Mouse (Mus musculus) liver, postnatal 0 days (tissue): ENCODE results near the gene Rpl18. TPM values are rescaled to one million over a fixed set of nuclear protein-coding genes. Genes with fewer than 3 reads are reported as not detected.

ENCODE experiments used
- ATAC-seq: fragments of 200-750 bp; cut with Nextera tagmentation; 2 replicates; pipeline ENCODE4 v1.8.0; 2017; ENCODE audit warnings: mild to moderate bottlenecking, moderate library complexity
- DNase-seq: peaks from one replicate; pipeline ENCODE4 v3.0.0-alpha.2; 2016
- H3K27ac ChIP-seq: fragments of 300-500 bp; sonication (generic); 2 replicates; pipeline ENCODE4 v1.5.1; 2014; ENCODE audit warnings: antibody characterized with exemption, moderate library complexity, mild to moderate bottlenecking, low read depth
- H3K27me3 ChIP-seq: fragments of 300-500 bp; sonication (generic); 2 replicates; pipeline ENCODE4 v1.6.1; 2014; ENCODE audit warnings: low read length, control low read depth, mixed read lengths; ENCODE audit not compliant: insufficient read depth
- H3K36me3 ChIP-seq: fragments of 300-500 bp; sonication (generic); replicated peaks from 2 replicates; pipeline ENCODE4 v1.6.1; 2014; ENCODE audit warnings: mild to moderate bottlenecking, control low read depth, low read length, moderate library complexity, mixed read lengths; ENCODE audit not compliant: insufficient read depth
- H3K4me1 ChIP-seq: fragments of 300-500 bp; sonication (generic); 2 replicates; pipeline ENCODE4 v1.6.1; 2014; ENCODE audit warnings: antibody characterized with exemption, mild to moderate bottlenecking, control low read depth; ENCODE audit not compliant: insufficient read depth
- H3K4me2 ChIP-seq: fragments of 300-500 bp; sonication (generic); 2 replicates; pipeline ENCODE4 v1.6.1; 2014; ENCODE audit warnings: low read depth, mild to moderate bottlenecking, low read length, moderate library complexity, mixed read lengths
- H3K4me3 ChIP-seq: fragments of 300-500 bp; sonication (generic); 2 replicates; pipeline ENCODE4 v1.5.1; 2014; ENCODE audit warnings: low read depth, low read length
- H3K9ac ChIP-seq: fragments of 300-500 bp; sonication (generic); replicated peaks from 2 replicates; pipeline ENCODE4 v1.6.1; 2014; ENCODE audit warnings: mild to moderate bottlenecking, moderate library complexity
- H3K9me3 ChIP-seq: fragments of 300-500 bp; sonication (generic); 2 replicates; pipeline ENCODE4 v1.6.1; 2016; ENCODE audit warnings: mild to moderate bottlenecking, control low read depth, low read length, mixed read lengths
- CTCF ChIP-seq: sonication (generic); IDR thresholded peaks from 2 replicates; pipeline ENCODE4 v1.5.1; 2016; ENCODE audit warnings: antibody characterized with exemption, low read depth
- EP300 ChIP-seq: IDR thresholded peaks from 2 replicates; pipeline ENCODE4 v1.6.1; 2016; ENCODE audit warnings: antibody characterized with exemption, low read depth, mild to moderate bottlenecking
- WGBS: fragments of 180-500 bp; shearing (Covaris S2); extraction: QIAGEN DNeasy Blood & Tissue Kit; methylation state at CpG from one replicate; pipeline ENCODE4 v1.1.7; 2014; ENCODE audit not compliant: insufficient replicate concordance; 5-methylcytosine and 5-hydroxymethylcytosine counted together
- polyA plus RNA-seq: library from polyadenylated mRNA; unstranded; fragments of >200 nt; fragmentation: Nextera tagmentation; extraction: Ambion mirVana; gene quantifications from 2 replicates; pipeline ENCODE4 v1.2.1, GENCODE M21; 2015

The Rpl18 gene
- polyA plus RNA-seq, 1 experiment from 2014 or later, result 494 TPM

DNA sequence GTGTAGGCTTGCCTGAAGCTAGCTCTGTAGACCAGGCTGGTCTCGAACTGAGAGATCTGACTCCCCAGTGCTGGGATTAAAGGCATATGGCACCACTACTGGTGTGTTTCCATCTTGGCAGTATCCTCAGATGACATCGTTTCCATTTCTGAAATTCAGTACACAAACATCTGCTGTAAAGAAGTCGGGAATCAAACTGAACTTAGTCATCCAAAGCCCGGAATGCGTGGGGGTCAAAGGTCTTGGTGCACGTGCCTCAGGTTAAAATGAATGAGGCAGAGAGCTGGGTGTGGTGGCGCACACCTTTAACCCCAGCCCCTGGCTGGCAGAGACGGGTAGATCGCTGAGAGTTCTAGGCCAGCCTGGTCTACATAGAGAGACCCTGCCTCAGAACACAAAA is 34.9 kb downstream of the Rpl18 start:
- H3K9ac ChIP-seq, result no peak overlapping the region
- H3K36me3 ChIP-seq, result no peaks in the 10 kb centered on the region
- no peaks in the 10 kb centered on the region for H3K27me3 ChIP-seq
- H3K4me1 ChIP-seq, result no peaks in the 10 kb centered on the region
- no peaks in the 10 kb centered on the region; the same call in 1 of the 2 replicates for H3K9me3 ChIP-seq
- WGBS, result 61% methylated on average over 9 of the region's 9 CpGs
- TF ChIP-seq EP300 (no peak), CTCF (no peak)
- no peak overlapping the region for H3K4me2 ChIP-seq
- no peak overlapping the region for H3K27ac ChIP-seq
- H3K4me3 ChIP-seq, result no peak overlapping the region
- no peak for ATAC-seq
- DNase-seq, result no peak

DNA sequence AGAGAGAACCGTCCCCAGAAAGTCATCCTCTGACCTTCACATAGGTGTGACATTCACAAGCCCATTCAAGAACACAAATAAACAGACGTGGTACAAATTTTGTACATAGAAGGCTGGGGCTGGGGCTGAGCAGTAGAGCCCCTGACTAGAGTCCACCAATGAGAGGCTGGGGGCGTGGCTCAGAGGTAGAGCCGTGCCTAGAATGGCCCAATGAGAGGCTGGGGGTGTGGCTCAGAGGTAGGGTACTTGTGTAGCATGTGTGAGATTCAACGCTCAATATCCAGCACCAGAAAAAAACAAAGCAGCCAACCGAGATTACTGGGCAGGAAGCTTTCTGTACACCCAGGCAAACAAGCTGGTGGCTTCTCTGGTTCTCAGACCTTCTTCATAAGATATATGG is 40.4 kb downstream of the Rpl18 start:
- DNase-seq (no peak), ATAC-seq (no peak)
- no peak overlapping the region for H3K9ac ChIP-seq
- H3K4me3 ChIP-seq, result no peak overlapping the region
- 58% methylated on average over 6 of the region's 6 CpGs for WGBS
- H3K4me1 ChIP-seq, result no peaks in the 10 kb centered on the region
- H3K36me3 ChIP-seq, result no peaks in the 10 kb centered on the region
- TF ChIP-seq EP300, result no peak
- no peak overlapping the region for H3K4me2 ChIP-seq
- H3K27ac ChIP-seq, result no peak overlapping the region
- H3K9me3 ChIP-seq, result no peaks in the 10 kb centered on the region
- peaks cover 20% of the 10 kb centered on the region for H3K27me3 ChIP-seq

DNA sequence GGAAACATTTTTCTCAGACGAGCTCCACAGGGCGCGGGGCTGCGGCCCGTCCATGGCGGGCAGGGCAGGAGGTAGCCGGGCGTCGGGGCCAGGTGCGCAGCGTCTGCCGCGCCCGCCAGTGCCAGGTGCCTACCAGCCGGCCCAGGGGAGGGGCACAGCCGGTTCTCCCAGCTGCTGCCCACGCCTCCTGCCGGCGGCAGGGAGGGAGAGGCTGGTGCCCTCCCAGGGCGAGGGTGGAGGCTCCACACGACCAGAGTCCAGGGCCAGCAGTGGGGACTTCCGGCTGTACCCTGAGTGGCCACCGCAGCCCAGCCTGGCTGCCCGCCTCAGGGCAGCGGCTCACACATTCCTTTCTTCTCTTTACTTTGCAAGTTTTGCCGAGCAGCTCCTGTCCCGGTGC is 44.1 kb downstream of the Rpl18 start:
- H3K36me3 ChIP-seq, result no peaks in the 10 kb centered on the region
- no peak overlapping the region for H3K27ac ChIP-seq
- H3K4me3 ChIP-seq, result no peak overlapping the region
- peak overlapping the region; percentile 26; the same call in 1 of the 2 replicates for H3K4me2 ChIP-seq
- TF ChIP-seq CTCF (no peak), EP300 (no peak)
- no peak overlapping the region for H3K9ac ChIP-seq
- H3K4me1 ChIP-seq, result no peaks in the 10 kb centered on the region
- ATAC-seq (peak; percentile 71), DNase-seq (no peak)
- 13% methylated on average over 26 of the region's 27 CpGs for WGBS
- no peaks in the 10 kb centered on the region for H3K9me3 ChIP-seq
- peaks cover 20% of the 10 kb centered on the region for H3K27me3 ChIP-seq

DNA sequence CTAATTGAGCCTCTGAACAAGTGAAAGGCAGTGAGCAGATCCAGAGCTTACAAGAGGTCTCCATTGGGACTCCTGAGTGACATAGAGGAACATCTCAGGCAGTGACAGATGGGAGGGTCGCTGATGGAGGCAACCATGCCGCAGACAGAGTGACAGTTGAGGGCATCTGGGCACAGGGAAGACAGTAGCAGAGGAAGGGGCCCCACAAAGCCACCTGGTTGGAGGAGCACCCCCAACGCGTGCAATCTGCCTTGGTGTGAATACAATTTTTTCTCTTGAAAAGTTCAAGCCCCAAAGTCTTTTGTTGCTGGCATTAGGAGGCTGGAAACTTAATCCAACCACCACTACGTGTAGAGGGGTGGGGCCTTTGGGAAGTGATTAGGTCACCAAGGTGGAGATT is 44.9 kb downstream of the Rpl18 start:
- 65% methylated on average over 5 of the region's 5 CpGs for WGBS
- no peak for DNase-seq
- Histone ChIP-seq H3K4me3 (no peak overlapping the region), H3K27me3 (peaks cover 20% of the 10 kb centered on the region), H3K9me3 (no peaks in the 10 kb centered on the region), H3K9ac (no peak overlapping the region), H3K4me2 (no peak overlapping the region), H3K4me1 (no peaks in the 10 kb centered on the region), H3K27ac (no peak overlapping the region), H3K36me3 (no peaks in the 10 kb centered on the region)
- no peak for TF ChIP-seq CTCF
- TF ChIP-seq EP300, result no peak
- no peak for ATAC-seq

DNA sequence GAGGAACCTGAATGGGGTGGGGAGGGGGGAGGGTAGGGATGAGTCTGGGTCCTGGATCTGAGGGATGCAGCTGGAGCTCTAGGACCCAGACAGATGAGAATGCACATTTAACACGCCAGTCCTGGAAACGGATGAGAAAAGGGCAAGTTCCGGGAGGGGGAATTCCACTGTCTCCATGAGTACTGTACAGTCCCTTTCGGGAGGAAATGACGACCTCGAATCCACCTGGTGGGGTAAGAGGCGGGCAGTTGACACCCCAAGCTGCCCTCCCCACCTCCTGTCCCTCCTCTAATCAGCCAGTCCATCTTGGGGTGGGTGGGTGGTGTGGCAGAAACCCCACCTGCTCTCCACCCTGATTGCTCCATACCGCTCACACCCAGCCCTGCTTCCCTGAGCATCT is 50.7 kb downstream of the Rpl18 start:
- H3K27ac ChIP-seq, result no peak overlapping the region
- peak; percentile 5; the same call in 1 of the 2 replicates for ATAC-seq
- DNase-seq, result no peak
- H3K36me3 ChIP-seq, result no peaks in the 10 kb centered on the region
- no peaks in the 10 kb centered on the region for H3K4me1 ChIP-seq
- H3K9me3 ChIP-seq, result no peaks in the 10 kb centered on the region
- H3K4me2 ChIP-seq, result no peak overlapping the region
- H3K9ac ChIP-seq, result no peak overlapping the region
- H3K4me3 ChIP-seq, result no peak overlapping the region
- no peak for TF ChIP-seq CTCF
- TF ChIP-seq EP300, result no peak
- no peaks in the 10 kb centered on the region for H3K27me3 ChIP-seq
- 51% methylated on average over 8 of the region's 8 CpGs for whole genome bisulfite sequencing

DNA sequence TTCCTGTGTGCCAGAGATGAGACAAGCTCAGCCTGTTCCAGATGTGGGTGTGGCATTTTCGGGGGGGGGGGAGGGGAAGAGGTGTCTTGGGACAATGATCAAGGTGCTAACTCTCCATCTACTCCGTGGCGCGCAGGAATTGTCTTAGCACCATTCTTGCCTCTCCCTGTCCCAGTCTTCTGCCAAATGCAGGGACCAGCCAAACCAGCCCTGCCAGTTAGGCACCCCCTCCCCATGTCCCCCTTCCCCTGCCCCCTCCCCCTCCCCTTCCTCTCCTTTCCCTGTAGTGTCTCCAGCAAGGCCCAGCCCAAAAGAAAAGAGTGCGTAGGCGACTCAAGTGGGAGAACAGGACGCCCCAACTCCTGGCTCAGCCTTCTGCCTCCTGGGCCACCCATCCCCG is 51.5 kb downstream of the Rpl18 start:
- no peak overlapping the region for H3K9ac ChIP-seq
- no peak for TF ChIP-seq EP300
- TF ChIP-seq CTCF, result no peak
- DNase-seq (no peak), ATAC-seq (no peak)
- no peak overlapping the region for H3K4me3 ChIP-seq
- H3K9me3 ChIP-seq, result no peaks in the 10 kb centered on the region
- no peaks in the 10 kb centered on the region for H3K4me1 ChIP-seq
- WGBS, result 55% methylated on average over 8 of the region's 8 CpGs
- no peak overlapping the region for H3K4me2 ChIP-seq
- no peaks in the 10 kb centered on the region for H3K27me3 ChIP-seq
- H3K36me3 ChIP-seq, result no peaks in the 10 kb centered on the region
- H3K27ac ChIP-seq, result no peak overlapping the region

DNA sequence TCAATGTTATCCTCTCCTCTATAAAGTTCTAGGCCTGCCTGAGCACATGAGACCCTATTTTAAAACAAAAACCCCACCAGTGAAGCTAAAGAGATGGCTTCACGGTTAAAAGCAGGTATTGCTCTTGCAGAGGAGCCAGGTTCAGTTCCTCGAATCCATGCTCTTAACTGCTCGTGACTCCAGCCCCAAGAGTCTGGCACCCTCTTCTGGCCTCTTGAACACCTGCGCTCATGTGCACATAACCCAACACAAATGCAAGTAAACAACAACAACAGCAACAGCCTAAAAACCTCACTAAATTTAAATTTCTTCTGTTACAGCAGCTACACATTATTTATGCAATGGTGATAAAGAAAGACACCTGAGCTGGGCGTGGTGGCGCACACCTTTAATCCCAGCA is 52.2 kb downstream of the Rpl18 start:
- Histone ChIP-seq H3K9me3 (no peaks in the 10 kb centered on the region), H3K4me3 (no peak overlapping the region), H3K4me1 (no peaks in the 10 kb centered on the region), H3K4me2 (no peak overlapping the region), H3K27ac (no peak overlapping the region), H3K27me3 (no peaks in the 10 kb centered on the region), H3K36me3 (no peaks in the 10 kb centered on the region), H3K9ac (no peak overlapping the region)
- 87% methylated on average over 6 of the region's 6 CpGs for WGBS
- DNase-seq, result no peak
- ATAC-seq, result no peak
- no peak for TF ChIP-seq CTCF
- no peak for TF ChIP-seq EP300

Other genes with a start within 250 kb of the Rpl18 start
- gene Bax, start 248.6 kb upstream of the Rpl18 start, polyA plus RNA-seq, result 59.6 and 60.8 TPM in 2 replicates
- gene Tulp2, start 233.6 kb upstream of the Rpl18 start, polyA plus RNA-seq, result 0.22 and 0.30 TPM in 2 replicates
- 0.15 and 0.33 TPM in 2 replicates for gene Gm45808, start 228.6 kb upstream of the Rpl18 start, polyA plus RNA-seq
- 8.4 and 9.5 TPM in 2 replicates for gene Dhdh, start 226.7 kb upstream of the Rpl18 start, polyA plus RNA-seq
- 91.5 and 103 TPM in 2 replicates for gene Nucb1, start 205.1 kb upstream of the Rpl18 start, polyA plus RNA-seq
- gene Ppp1r15a, start 189.2 kb upstream of the Rpl18 start, polyA plus RNA-seq, result 104 and 113 TPM in 2 replicates
- gene Plekha4, start 189.1 kb upstream of the Rpl18 start, polyA plus RNA-seq, result 0.51 and 0.91 TPM in 2 replicates
- 0.24 and 0.62 TPM in 2 replicates for gene Hsd17b14, start 160.6 kb upstream of the Rpl18 start, polyA plus RNA-seq
- gene Bcat2, start 145.3 kb upstream of the Rpl18 start, polyA plus RNA-seq, result 32.3 and 38.9 TPM in 2 replicates
- 7.6 and 7.8 TPM in 2 replicates for gene Fgf21, start 100.0 kb upstream of the Rpl18 start, polyA plus RNA-seq
- 0.56 TPM in 1 of 2 replicates, not detected in the other for gene Fut1, start 98.2 kb upstream of the Rpl18 start, polyA plus RNA-seq
- 0.09 TPM in 1 of 2 replicates, not detected in the other for gene Izumo1, start 93.6 kb upstream of the Rpl18 start, polyA plus RNA-seq
- gene Rasip1, start 88.0 kb upstream of the Rpl18 start, polyA plus RNA-seq, result 3.4 and 3.6 TPM in 2 replicates
- 0.31 and 0.54 TPM in 2 replicates for gene Mamstr, start 75.5 kb upstream of the Rpl18 start, polyA plus RNA-seq
- not detected in 2 replicates for gene Fut2, start 49.1 kb upstream of the Rpl18 start, polyA plus RNA-seq
- gene Ntn5, start 31.4 kb upstream of the Rpl18 start, polyA plus RNA-seq, result 0.07 TPM in 1 of 2 replicates, not detected in the other
- 0.04 TPM in 1 of 2 replicates, not detected in the other for gene Sec1, start 21.1 kb upstream of the Rpl18 start, polyA plus RNA-seq
- 0.14 and 0.15 TPM in 2 replicates for gene Car11, start 15.6 kb upstream of the Rpl18 start, polyA plus RNA-seq
- gene Dbp, start 10.4 kb upstream of the Rpl18 start, polyA plus RNA-seq, result 3.6 and 5.2 TPM in 2 replicates
- 15.5 and 17.3 TPM in 2 replicates for gene Sphk2, start 2.5 kb downstream of the Rpl18 start, polyA plus RNA-seq
- gene Fam83e, start 5.8 kb downstream of the Rpl18 start, polyA plus RNA-seq, result 0.13 TPM in 1 of 2 replicates, not detected in the other
- not detected in 2 replicates for gene Spaca4, start 10.4 kb downstream of the Rpl18 start, polyA plus RNA-seq
- not detected in 2 replicates for gene Lmtk3, start 68.3 kb downstream of the Rpl18 start, polyA plus RNA-seq
- gene Sult2b1, start 69.2 kb downstream of the Rpl18 start, polyA plus RNA-seq, result 0.26 and 0.38 TPM in 2 replicates
- gene Cyth2, start 99.1 kb downstream of the Rpl18 start, polyA plus RNA-seq, result 21.4 and 24.2 TPM in 2 replicates
- 0.11 and 0.32 TPM in 2 replicates for gene Kcnj14, start 109.3 kb downstream of the Rpl18 start, polyA plus RNA-seq
- gene Grwd1, start 115.5 kb downstream of the Rpl18 start, polyA plus RNA-seq, result 18.3 and 19.3 TPM in 2 replicates
- 33.9 and 37.3 TPM in 2 replicates for gene Kdelr1, start 157.3 kb downstream of the Rpl18 start, polyA plus RNA-seq
- 0.02 and 0.05 TPM in 2 replicates for gene Grin2d, start 162.9 kb downstream of the Rpl18 start, polyA plus RNA-seq
- gene Syngr4, start 181.3 kb downstream of the Rpl18 start, polyA plus RNA-seq, result 0.70 and 0.71 TPM in 2 replicates
- 3.5 and 4.3 TPM in 2 replicates for gene Tmem143, start 181.5 kb downstream of the Rpl18 start, polyA plus RNA-seq
- gene Emp3, start 205.9 kb downstream of the Rpl18 start, polyA plus RNA-seq, result 56.0 and 57.7 TPM in 2 replicates
- 0.64 and 1.2 TPM in 2 replicates for gene Ccdc114, start 208.6 kb downstream of the Rpl18 start, polyA plus RNA-seq